Mouse (Mus musculus) CH12.LX (cell line): ENCODE measurements at regions not wholly inside any gene's neighbourhood (a gene's known extent, or its start where the extent isn't known, plus 50 kb on each side); places are given as distances from the start of the nearest gene placed in this dataset.
A peak's percentile ranks its signal among the peaks of the same experiment; 100 is the strongest.
"Not testable (repeated sequence)": the region's sequence is repeated elsewhere in the genome, so short reads cannot be mapped to it uniquely, and the experiment has no call there.

ENCODE experiments used
- DNase-seq: peaks from one replicate; pipeline ENCODE4 v3.0.0-alpha.2; 2013; ENCODE audit errors: extremely low read depth
- H3K27ac ChIP-seq: 2 replicates; pipeline ENCODE4 v1.5.1; 2012; ENCODE audit warnings: low read depth, mild to moderate bottlenecking, control low read depth, moderate library complexity; ENCODE audit not compliant: insufficient read depth
- H3K27me3 ChIP-seq: replicated peaks from 2 replicates; pipeline ENCODE3; 2012; ENCODE audit warnings: inconsistent platforms
- H3K36me3 ChIP-seq, 2 experiments: replicated peaks in 1 of 2; 2 replicates each; pipeline versions ENCODE3 to v1.6.1; 2012; ENCODE audit warnings: inconsistent platforms in 1 of 2, low read length in 1 of 2, mild to moderate bottlenecking in 1 of 2, mixed read lengths in 1 of 2, moderate library complexity in 1 of 2; ENCODE audit not compliant: control insufficient read depth in 1 of 2, insufficient read depth in 1 of 2
- H3K4me1 ChIP-seq, 2 experiments: 2 replicates each; pipeline ENCODE4 v1.6.1; 2012; ENCODE audit warnings: inconsistent platforms in 1 of 2, moderate library complexity in 1 of 2; ENCODE audit not compliant: insufficient read depth in 2 of 2, control insufficient read depth in 1 of 2
- H3K4me2 ChIP-seq: 2 replicates; pipeline ENCODE4 v1.6.1; 2012; ENCODE audit warnings: low read depth, mild to moderate bottlenecking, control low read depth; ENCODE audit not compliant: poor library complexity, insufficient read depth, severe bottlenecking
- H3K4me3 ChIP-seq, 3 experiments: fragments of 150-350 bp in 1 of 3; sonication (generic) in 1 of 3; replicated peaks in 1 of 3; 2 replicates each; pipeline versions ENCODE3 to v1.5.1; 2011 to 2012; ENCODE audit warnings: low read depth in 2 of 3, low read length in 2 of 3, mild to moderate bottlenecking in 2 of 3, moderate library complexity in 2 of 3, control low read depth in 1 of 3, improper control_type of control experiment in 1 of 3, inconsistent platforms in 1 of 3, mixed read lengths in 1 of 3; ENCODE audit not compliant: poor library complexity in 1 of 3
- H3K79me2 ChIP-seq: replicated peaks from 2 replicates; pipeline ENCODE4 v1.6.1; 2012; ENCODE audit warnings: mild to moderate bottlenecking, moderate library complexity; ENCODE audit not compliant: control insufficient read depth, poor library complexity, insufficient read depth, severe bottlenecking; ENCODE audit errors: extremely low read depth
- H3K9ac ChIP-seq: 2 replicates; pipeline ENCODE4 v1.6.1; 2012; ENCODE audit warnings: low read depth, mild to moderate bottlenecking, control low read depth, moderate library complexity; ENCODE audit not compliant: insufficient read depth
- H3K9me3 ChIP-seq: replicated peaks from 2 replicates; pipeline ENCODE3; 2012; ENCODE audit warnings: low read length, inconsistent platforms, mixed read lengths
- BHLHE40 ChIP-seq: IDR thresholded peaks from 2 replicates; pipeline ENCODE4 v1.6.1; 2011; ENCODE audit warnings: mild to moderate bottlenecking, low read depth, low read length, improper control_type of control experiment
- ELF1 ChIP-seq: IDR thresholded peaks from 2 replicates; pipeline ENCODE4 v1.6.1; 2014; ENCODE audit warnings: low read depth, mild to moderate bottlenecking, inconsistent platforms, low read length, improper control_type of control experiment
- EP300 ChIP-seq: IDR thresholded peaks from 2 replicates; pipeline ENCODE4 v1.6.1; 2011; ENCODE audit warnings: low read length, improper control_type of control experiment
- IRF4 ChIP-seq: IDR thresholded peaks from 2 replicates; pipeline ENCODE4 v1.6.1; 2014; ENCODE audit warnings: low read depth, mild to moderate bottlenecking, inconsistent platforms, low read length, improper control_type of control experiment
- JUN ChIP-seq: IDR thresholded peaks from 2 replicates; pipeline ENCODE4 v1.6.1; 2011; ENCODE audit warnings: low read depth, mild to moderate bottlenecking, low read length, improper control_type of control experiment, moderate library complexity; ENCODE audit not compliant: insufficient read depth
- JUND ChIP-seq: conservative IDR thresholded peaks from 2 replicates; pipeline ENCODE4 v1.6.1; 2011; ENCODE audit warnings: low read depth, low read length, improper control_type of control experiment
- KAT2A ChIP-seq: IDR thresholded peaks from 2 replicates; pipeline ENCODE4 v1.6.1; 2012; ENCODE audit warnings: low read length, improper control_type of control experiment, inconsistent platforms; ENCODE audit not compliant: insufficient replicate concordance
- MAFK ChIP-seq: IDR thresholded peaks from 2 replicates; pipeline ENCODE4 v1.6.1; 2011; ENCODE audit warnings: low read length, improper control_type of control experiment; ENCODE audit not compliant: insufficient replicate concordance
- MAX ChIP-seq: IDR thresholded peaks from 2 replicates; pipeline ENCODE4 v1.6.1; 2011; ENCODE audit warnings: low read length, improper control_type of control experiment
- MAZ ChIP-seq: IDR thresholded peaks from 2 replicates; pipeline ENCODE4 v1.6.1; 2012; ENCODE audit warnings: low read depth, mild to moderate bottlenecking, inconsistent platforms, low read length, improper control_type of control experiment, moderate library complexity
- MXI1 ChIP-seq: IDR thresholded peaks from 2 replicates; pipeline ENCODE4 v1.6.1; 2011; ENCODE audit warnings: mild to moderate bottlenecking, low read depth, low read length, improper control_type of control experiment
- MYC ChIP-seq: IDR thresholded peaks from 2 replicates; pipeline ENCODE4 v1.6.1; 2011; ENCODE audit warnings: low read depth, mild to moderate bottlenecking, improper control_type of control experiment, low read length
- NELFE ChIP-seq: IDR thresholded peaks from 2 replicates; pipeline ENCODE4 v1.6.1; 2011; ENCODE audit warnings: low read depth, low read length, improper control_type of control experiment
- NRF1 ChIP-seq: IDR thresholded peaks from 2 replicates; pipeline ENCODE4 v1.6.1; 2014; ENCODE audit warnings: low read depth, mild to moderate bottlenecking, inconsistent platforms, low read length, improper control_type of control experiment, moderate library complexity
- POLR2A ChIP-seq: IDR thresholded peaks from 2 replicates; pipeline ENCODE4 v1.6.1; 2011; ENCODE audit warnings: low read depth, mild to moderate bottlenecking, improper control_type of control experiment, low read length
- RAD21 ChIP-seq: IDR thresholded peaks from 2 replicates; pipeline ENCODE4 v1.6.1; 2011; ENCODE audit warnings: low read depth, mild to moderate bottlenecking, low read length, improper control_type of control experiment, moderate library complexity
- SIN3A ChIP-seq: IDR thresholded peaks from 2 replicates; pipeline ENCODE4 v1.6.1; 2012; ENCODE audit warnings: low read length, improper control_type of control experiment, inconsistent platforms
- SMC3 ChIP-seq: IDR thresholded peaks from 2 replicates; pipeline ENCODE4 v1.6.1; 2011; ENCODE audit warnings: low read depth, low read length, improper control_type of control experiment
- TBP ChIP-seq: conservative IDR thresholded peaks from 2 replicates; pipeline ENCODE4 v1.6.1; 2011; ENCODE audit warnings: low read depth, low read length, improper control_type of control experiment
- TCF12 ChIP-seq: IDR thresholded peaks from 2 replicates; pipeline ENCODE4 v1.6.1; 2014; ENCODE audit warnings: low read depth, mild to moderate bottlenecking, inconsistent platforms, low read length, improper control_type of control experiment
- UBTF ChIP-seq: IDR thresholded peaks from 2 replicates; pipeline ENCODE4 v1.6.1; 2012; ENCODE audit warnings: low read depth, mild to moderate bottlenecking, inconsistent platforms, low read length, improper control_type of control experiment, moderate library complexity
- USF1 ChIP-seq: IDR thresholded peaks from 2 replicates; pipeline ENCODE4 v1.6.1; 2014; ENCODE audit warnings: low read depth, mild to moderate bottlenecking, inconsistent platforms, low read length, improper control_type of control experiment
- dilution Hi-C: fragments of 300-500 bp; cut with MboI; formaldehyde crosslinking; loops from 2 replicates; pipeline ENCODE4 v1.14.3; 2020; ENCODE audit warnings: low sequenced_read_pairs; ENCODE audit not compliant: extremely low pct_unique_long_range_greater_than_20kb, extremely low pct_ligation_motif_present
- in situ Hi-C: fragments of 300-500 bp; cut with MboI; formaldehyde crosslinking; loops from 3 replicates; pipeline ENCODE4 v1.14.3; 2019; ENCODE audit warnings: low sequenced_read_pairs, low pct_ligation_motif_present, low pct_unique_long_range_greater_than_20kb, mixed read lengths

DNA sequence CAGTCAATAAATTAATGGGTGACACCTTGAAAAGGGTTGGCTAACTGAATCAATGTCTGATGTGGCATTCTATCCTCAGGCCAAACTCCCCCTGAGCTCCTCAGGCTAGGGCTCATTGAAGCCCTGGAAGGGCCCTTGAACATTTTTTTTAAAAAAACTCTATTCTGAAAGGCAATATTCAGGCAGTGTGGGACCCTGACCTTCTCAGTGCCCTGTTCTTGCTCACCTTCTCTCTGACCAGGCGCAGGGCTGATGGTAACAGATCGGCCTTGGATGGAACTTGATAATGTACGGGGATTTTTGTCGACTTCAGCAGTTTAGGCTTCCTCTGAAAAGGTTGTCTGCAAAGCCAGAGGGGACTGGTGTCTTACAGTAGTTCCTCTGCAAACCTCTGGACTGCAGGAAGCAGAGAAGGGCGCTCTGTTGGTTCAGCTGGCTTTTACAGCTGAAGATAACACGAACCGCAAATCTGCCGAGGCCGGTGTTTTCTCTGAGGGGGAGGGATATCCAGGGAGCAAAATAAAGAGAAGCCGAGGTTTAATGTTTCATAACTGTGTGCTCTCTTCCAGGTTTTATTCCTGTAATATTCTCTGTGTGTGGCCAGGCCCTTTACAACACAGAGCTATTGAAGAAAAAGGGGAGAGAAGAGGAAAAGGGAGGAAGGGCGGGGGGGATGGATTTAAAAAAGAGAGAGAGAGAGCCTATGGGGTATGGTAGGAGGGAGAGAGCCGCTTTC lies 73.6 kb upstream of the Rpl34 start:
- Histone ChIP-seq H3K9me3 (no peaks in the 10 kb centered on the region), H3K4me3 (no peak overlapping the region), H3K9ac (no peak overlapping the region), H3K79me2 (no peaks in the 10 kb centered on the region), H3K4me1 (0 out of 4 replicates have a peak, but pooled peaks cover 0 to under 1% of the 10 kb centered on the region in 2 experiments), H3K4me2 (no peak overlapping the region), H3K27me3 (no peaks in the 10 kb centered on the region), H3K27ac (no peak overlapping the region), H3K36me3 (no peaks in the 10 kb centered on the region)
- TF ChIP-seq MAFK = peak; percentile 48; the same call in 1 of the 2 replicates
- no peak for TF ChIP-seq MYC
- in situ Hi-C loops = no loop called here
- DNase-seq = no peak
- dilution Hi-C loops = no loop called here

DNA sequence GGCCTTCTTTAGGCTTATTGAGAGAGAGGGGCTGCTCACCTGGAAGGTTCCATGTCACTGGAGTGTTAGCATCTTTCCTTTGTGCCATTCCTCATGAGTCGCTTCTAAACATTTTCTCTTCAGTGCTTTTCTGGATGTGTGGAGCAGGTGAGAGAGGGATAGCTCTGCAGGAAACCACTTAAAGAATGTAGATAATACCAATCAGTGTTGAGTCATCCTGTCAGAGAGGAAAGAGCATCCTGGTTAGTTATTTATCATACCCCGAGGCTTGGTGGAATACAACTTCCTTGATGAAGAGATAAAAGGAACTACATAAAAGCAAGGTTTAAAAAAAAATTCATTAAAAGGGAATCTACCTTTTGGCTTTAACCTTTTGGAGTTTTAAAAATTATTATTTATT lies 69.8 kb upstream of the Rpl34 start:
- DNase-seq = no peak
- Histone ChIP-seq H3K79me2 (no peaks in the 10 kb centered on the region), H3K27me3 (no peaks in the 10 kb centered on the region), H3K4me1 (peaks cover 0 to 4% of the 10 kb centered on the region in 2 experiments; a peak in 1 of 4 replicates), H3K36me3 (no peaks in the 10 kb centered on the region), H3K9ac (no peak overlapping the region), H3K4me2 (no peak overlapping the region), H3K9me3 (no peaks in the 10 kb centered on the region), H3K27ac (no peak overlapping the region), H3K4me3 (no peak overlapping the region)
- TF ChIP-seq MXI1 = no peak
- no peak for TF ChIP-seq TBP
- no peak for TF ChIP-seq SIN3A
- no peak for TF ChIP-seq MAZ
- TF ChIP-seq POLR2A = no peak
- no peak for TF ChIP-seq NRF1
- TF ChIP-seq RAD21 = no peak
- TF ChIP-seq JUN = no peak
- TF ChIP-seq EP300 = no peak
- no peak for TF ChIP-seq ELF1
- no peak for TF ChIP-seq USF1
- TF ChIP-seq KAT2A = no peak
- TF ChIP-seq SMC3 = no peak
- no peak for TF ChIP-seq UBTF
- no peak for TF ChIP-seq BHLHE40
- TF ChIP-seq MAX = no peak
- no peak for TF ChIP-seq IRF4
- no peak for TF ChIP-seq NELFE
- no peak for TF ChIP-seq TCF12
- no peak for TF ChIP-seq JUND
- dilution Hi-C loops = no loop called here
- in situ Hi-C loops = no loop called here

DNA sequence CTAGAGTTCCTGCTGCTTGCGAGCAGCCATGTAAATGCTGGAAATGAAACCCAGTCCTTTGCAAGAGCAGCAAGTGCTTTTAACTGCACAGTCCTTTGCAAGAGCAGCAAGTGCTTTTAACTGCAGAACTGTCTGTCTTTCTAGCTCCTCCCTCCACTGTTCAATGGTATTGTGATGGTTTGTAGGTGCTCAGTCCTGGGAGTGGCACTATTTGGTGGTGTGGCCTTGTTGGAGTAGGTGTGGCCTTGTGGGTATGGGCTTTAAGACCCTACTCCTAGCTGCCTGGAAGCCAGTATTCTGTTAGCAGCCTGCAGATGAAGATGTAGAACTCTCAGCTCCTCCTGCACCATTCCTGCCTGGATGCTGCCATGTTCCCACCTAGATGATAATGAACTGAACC lies 67.8 kb upstream of the Rpl34 start:
- H3K9ac ChIP-seq, H3K4me1 ChIP-seq, H3K4me2 ChIP-seq, H3K4me3 ChIP-seq, H3K27ac ChIP-seq, H3K27me3 ChIP-seq, in situ Hi-C loops, H3K79me2 ChIP-seq, DNase-seq, dilution Hi-C loops, H3K36me3 ChIP-seq, H3K9me3 ChIP-seq: not testable (repeated sequence)
